Mouse (Mus musculus): ENCODE results near the gene Elovl7.

DNA sequence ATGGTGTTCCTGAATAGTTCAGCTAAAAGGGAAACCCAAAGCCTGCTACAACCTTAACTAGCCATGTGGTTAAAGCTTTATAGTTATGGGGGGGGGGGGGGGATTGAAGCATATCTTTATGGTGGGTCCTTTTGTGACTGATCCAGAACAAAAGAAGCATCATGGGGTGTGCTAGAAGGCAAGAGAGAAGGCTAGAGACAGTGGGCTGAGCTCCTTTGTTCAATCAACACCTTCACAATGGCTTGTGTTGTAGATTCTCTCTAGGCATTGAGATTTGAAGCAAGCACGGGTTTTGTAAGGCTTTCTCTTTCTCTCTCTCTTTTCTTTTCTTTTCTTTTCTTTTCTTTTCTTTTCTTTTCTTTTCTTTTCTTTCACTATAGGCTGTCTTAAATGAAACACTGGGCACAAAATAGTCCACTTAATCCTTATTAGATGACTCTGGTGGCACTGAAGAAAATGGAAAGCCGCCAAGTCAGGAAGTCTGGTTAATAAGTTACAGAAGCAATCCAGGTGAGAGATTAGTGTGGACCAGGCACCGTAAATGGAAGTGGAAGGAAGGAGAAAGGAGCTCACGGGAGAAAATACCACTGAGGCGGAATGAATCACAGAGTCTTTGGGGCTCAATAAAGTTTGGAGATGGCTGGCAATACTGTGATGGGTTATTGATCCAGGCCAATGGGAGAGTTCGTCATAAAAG lies 15.6 kb downstream of the Elovl7 start:
- no peak for TF ChIP-seq CTCF (conservative IDR thresholded peaks at IDR 0.05; ENCODE audit: insufficient read depth, insufficient read length, low read depth, low read length)
- no peak for TF ChIP-seq POLR2A (IDR thresholded peaks at IDR 0.05; ENCODE audit: low read depth, low read length)
